25 mouse cellular contexts compared by ENCODE assay signal in genomic region chr16:32062226-32062625, GRCm38 (mm10). TPM values are rescaled to one million over a fixed set of nuclear protein-coding genes. Genes with fewer than 3 reads are reported as not detected.
DNase-seq lines count a peak whose midpoint lies in the region; ATAC-seq and TF ChIP-seq lines count a peak whose summit lies in the region.
"Had no signal": no experiment of that assay in that cellular context is flagged by ENCODE, and none has a peak within 500 bp of the region (broad histone marks: within the 10 kb centered on the region; RNA-seq: fewer than 3 reads in every experiment).

No protein-coding gene starts in this region.

- 53% methylated on average over 2 of the region's 2 CpGs for WGBS in liver, postnatal 0 days (ENCODE audit: insufficient replicate concordance)
- WGBS in heart, embryonic 10.5 days: 42% methylated on average over 2 of the region's 2 CpGs

- no peak overlapping the region for H3K4me3 ChIP-seq in liver, postnatal 0 days (ENCODE audit: low read depth, low read length)
- no peak overlapping the region for H3K4me3 ChIP-seq in heart, embryonic 10.5 days
- H3K4me3 ChIP-seq: embryonic facial prominence, embryonic 15.5 days; gastrocnemius, adult 2 months; hindbrain, embryonic 10.5 days; limb, embryonic 13.5 days; neural tube, embryonic 12.5 days; stomach, embryonic 15.5 days had no signal

- no peak for TF ChIP-seq CTCF in liver, postnatal 0 days (IDR thresholded peaks at IDR 0.05; ENCODE audit: low read depth)

- intact Hi-C loops in left cerebral cortex, postnatal 10 days (cut with DNase I): no loop called here

- H3K4me2 ChIP-seq in liver, postnatal 0 days (ENCODE audit: low read depth, low read length): no peak overlapping the region
- H3K4me2 ChIP-seq: embryonic facial prominence, embryonic 15.5 days; limb, embryonic 13.5 days; neural tube, embryonic 12.5 days; stomach, embryonic 15.5 days had no signal

- H3K9me3 ChIP-seq in liver, postnatal 0 days (ENCODE audit: low read length): no peaks in the 10 kb centered on the region
- H3K9me3 ChIP-seq in heart, embryonic 10.5 days: no peaks in the 10 kb centered on the region
- H3K9me3 ChIP-seq: embryonic facial prominence, embryonic 15.5 days; hindbrain, embryonic 10.5 days; limb, embryonic 13.5 days; neural tube, embryonic 12.5 days; stomach, embryonic 15.5 days had no signal

- no peak for TF ChIP-seq EP300 in liver, postnatal 0 days (IDR thresholded peaks at IDR 0.05; ENCODE audit: low read depth)

- H3K27me3 ChIP-seq in liver, postnatal 0 days (ENCODE audit: insufficient read depth, low read length): no peaks in the 10 kb centered on the region
- no peaks in the 10 kb centered on the region for H3K27me3 ChIP-seq in heart, embryonic 10.5 days (ENCODE audit: insufficient read depth, poor library complexity, severe bottlenecking)
- H3K27me3 ChIP-seq: embryonic facial prominence, embryonic 15.5 days; limb, embryonic 13.5 days; neural tube, embryonic 12.5 days; stomach, embryonic 15.5 days had no signal

- 0 out of 2 replicates have a peak overlapping the region, but pooled peaks have one; percentile 18 for H3K27ac ChIP-seq in liver, postnatal 0 days (ENCODE audit: low read depth)
- no peak overlapping the region for H3K27ac ChIP-seq in heart, embryonic 10.5 days
- H3K27ac ChIP-seq: embryonic facial prominence, embryonic 15.5 days; gastrocnemius, adult 2 months; hindbrain, embryonic 10.5 days; limb, embryonic 13.5 days; neural tube, embryonic 12.5 days; stomach, embryonic 15.5 days had no signal

- peak; percentile 17 for DNase-seq in thymus, postnatal 0 days (ENCODE audit: low spot score)
- DNase-seq in thymus, postnatal 10 days (ENCODE audit: low spot score in 2 of 2): no peak
- DNase-seq in liver, postnatal 0 days: no peak
- no peak for DNase-seq in lung, postnatal 4 days
- no peak for DNase-seq in heart, embryonic 10.5 days (ENCODE audit: low spot score)
- DNase-seq in left cerebral cortex, postnatal 10 days (ENCODE audit: extremely low spot score in 1 of 2, low spot score in 2 of 2): no peak
- DNase-seq: adrenal gland, adult 2 months; B cell, adult 2 months; cerebellum, adult 11 months; cerebellum, adult 9-11 months; gastrocnemius, adult 2 months; kidney, adult 2 months; kidney, postnatal 10 days; midbrain, embryonic 14.5 days; right cerebral cortex, postnatal 25 days; thymus, adult 18-20 months had no signal

- H3K4me1 ChIP-seq in liver, postnatal 0 days (ENCODE audit: insufficient read depth): peaks cover 25% of the 10 kb centered on the region
- H3K4me1 ChIP-seq in heart, embryonic 10.5 days: peaks cover 49% of the 10 kb centered on the region
- H3K4me1 ChIP-seq: limb, embryonic 13.5 days; neural tube, embryonic 12.5 days had no signal

- no peaks in the 10 kb centered on the region for H3K36me3 ChIP-seq in liver, postnatal 0 days (replicated peaks; ENCODE audit: insufficient read depth, low read length)
- no peaks in the 10 kb centered on the region for H3K36me3 ChIP-seq in heart, embryonic 10.5 days
- H3K36me3 ChIP-seq: embryonic facial prominence, embryonic 15.5 days; limb, embryonic 13.5 days; neural tube, embryonic 12.5 days; stomach, embryonic 15.5 days had no signal

- no peak overlapping the region for H3K9ac ChIP-seq in liver, postnatal 0 days (replicated peaks)
- H3K9ac ChIP-seq: embryonic facial prominence, embryonic 15.5 days; limb, embryonic 13.5 days; neural tube, embryonic 12.5 days; stomach, embryonic 15.5 days had no signal

- ATAC-seq in activated CD4-positive, CD25-positive, alpha-beta regulatory T cell, adult 4 months: peak; percentile 43
- ATAC-seq in liver, postnatal 0 days: no peak
- ATAC-seq: forebrain, embryonic 14.5 days; hindbrain, embryonic 16.5 days; lung, postnatal 0 days had no signal

RNA-seq across cellular contexts. Expression of gene Pak2, which starts 16.9 kb away (rescaled TPM):
- 43.8 and 47.4 TPM in 2 replicates for polyA plus RNA-seq in thymus, postnatal 0 days (2015; fragmentation: Nextera tagmentation; extraction: Ambion mirVana)
- polyA plus RNA-seq in activated CD4-positive, CD25-positive, alpha-beta regulatory T cell, adult 4 months (2017; shearing (Covaris generic)): 10 to 100 TPM; 67.6 to 72.8 TPM
- polyA plus RNA-seq in liver, postnatal 0 days (2015; fragmentation: Nextera tagmentation; extraction: Ambion mirVana): 9.1 and 10.3 TPM in 2 replicates
- 32.5 and 32.8 TPM in 2 replicates for polyA plus RNA-seq in heart, embryonic 10.5 days (2016; fragmentation: Nextera tagmentation; extraction: Ambion mirVana)
- 10 to 100 TPM; 29.0 to 30.5 TPM for total RNA-seq in left cerebral cortex, postnatal 10 days (2021)

RNA-seq across cellular contexts. Expression of gene Pigx, which starts 37.3 kb away (rescaled TPM):
- 175 and 180 TPM in 2 replicates for polyA plus RNA-seq in thymus, postnatal 0 days (2015; fragmentation: Nextera tagmentation; extraction: Ambion mirVana)
- polyA plus RNA-seq in activated CD4-positive, CD25-positive, alpha-beta regulatory T cell, adult 4 months (2017; shearing (Covaris generic)): 100 to 1,000 TPM; 138 to 151 TPM
- polyA plus RNA-seq in liver, postnatal 0 days (2015; fragmentation: Nextera tagmentation; extraction: Ambion mirVana): 65.3 and 66.6 TPM in 2 replicates
- polyA plus RNA-seq in heart, embryonic 10.5 days (2016; fragmentation: Nextera tagmentation; extraction: Ambion mirVana): 87.2 and 102 TPM in 2 replicates
- 10 to 100 TPM; 27.7 to 33.5 TPM for total RNA-seq in left cerebral cortex, postnatal 10 days (2021)

RNA-seq across cellular contexts. Expression of gene Cep19, which starts 37.4 kb away (rescaled TPM):
- 44.7 and 48.0 TPM in 2 replicates for polyA plus RNA-seq in thymus, postnatal 0 days (2015; fragmentation: Nextera tagmentation; extraction: Ambion mirVana)
- polyA plus RNA-seq in activated CD4-positive, CD25-positive, alpha-beta regulatory T cell, adult 4 months (2017; shearing (Covaris generic)): 10 to 100 TPM; 35.3 to 39.2 TPM
- 5.3 and 5.4 TPM in 2 replicates for polyA plus RNA-seq in liver, postnatal 0 days (2015; fragmentation: Nextera tagmentation; extraction: Ambion mirVana)
- polyA plus RNA-seq in heart, embryonic 10.5 days (2016; fragmentation: Nextera tagmentation; extraction: Ambion mirVana): 25.5 and 25.9 TPM in 2 replicates
- total RNA-seq in left cerebral cortex, postnatal 10 days (2021): 10 to 100 TPM; 59.0 to 63.1 TPM

RNA-seq across cellular contexts. Expression of gene Senp5, which starts 59.1 kb away (rescaled TPM):
- 9.3 and 12.4 TPM in 2 replicates for polyA plus RNA-seq in thymus, postnatal 0 days (2015; fragmentation: Nextera tagmentation; extraction: Ambion mirVana)
- 1 to 10 TPM; 9.4 to 9.5 TPM for polyA plus RNA-seq in activated CD4-positive, CD25-positive, alpha-beta regulatory T cell, adult 4 months (2017; shearing (Covaris generic))
- 3.7 and 3.8 TPM in 2 replicates for polyA plus RNA-seq in liver, postnatal 0 days (2015; fragmentation: Nextera tagmentation; extraction: Ambion mirVana)
- 16.9 and 17.6 TPM in 2 replicates for polyA plus RNA-seq in heart, embryonic 10.5 days (2016; fragmentation: Nextera tagmentation; extraction: Ambion mirVana)
- 10 to 100 TPM; 41.7 to 43.8 TPM for total RNA-seq in left cerebral cortex, postnatal 10 days (2021)
